Mouse (Mus musculus): Measurements from ENCODE around the gene Sun1. TPM values are rescaled to one million over a fixed set of nuclear protein-coding genes. Genes with fewer than 3 reads are reported as not detected.

Gene Sun1
- 41.7 and 42.1 TPM in 2 replicates for polyA plus RNA-seq (2015; fragmentation: Nextera tagmentation; extraction: Ambion mirVana)

DNA sequence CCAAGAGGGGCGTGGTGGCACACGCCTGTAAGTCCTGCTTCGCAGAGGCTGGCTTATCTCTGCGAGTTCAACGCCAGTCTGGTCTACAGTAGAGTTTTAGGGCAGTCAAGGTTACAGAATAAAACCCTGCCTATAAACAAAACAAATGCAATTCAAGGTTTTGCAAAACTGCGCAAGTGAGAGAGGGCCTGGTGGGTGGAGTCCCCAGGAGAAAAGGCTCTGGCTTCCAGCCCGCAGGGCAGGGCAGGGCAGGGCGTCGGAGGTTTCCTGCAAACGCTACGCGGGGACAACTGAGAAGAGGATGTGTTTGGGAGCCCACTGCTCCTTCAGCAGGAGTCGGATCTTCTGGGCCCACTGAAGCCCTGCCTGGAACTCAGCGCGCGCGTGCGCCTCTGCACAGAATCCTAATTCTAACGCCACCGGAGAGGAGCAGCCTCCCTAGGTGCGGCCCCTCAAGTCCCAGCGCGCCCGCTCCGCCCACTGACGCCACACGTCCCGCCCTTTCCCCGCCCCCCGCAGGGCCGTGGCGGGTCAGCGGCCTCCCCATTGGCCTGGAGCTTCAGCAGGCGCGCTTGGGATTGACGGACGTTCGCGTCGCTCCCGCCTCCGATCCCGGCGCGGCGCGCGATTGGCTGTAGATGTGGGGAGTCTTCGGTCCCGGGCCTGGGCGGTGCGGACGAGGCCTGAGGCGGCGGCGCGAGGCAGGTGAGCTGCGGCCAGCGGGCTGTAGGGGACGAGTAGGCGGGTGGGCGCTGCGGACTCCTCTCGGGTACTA lies at the start of gene Sun1:
Gene Sun1, plus strand, starts transcription at position 643 of the 775 bp plus-strand sequence.
- Histone ChIP-seq H3K9ac (replicated peaks) (peak within 1 kb of the TSS; percentile 77), H3K36me3 (no peaks in the 10 kb centered on the region), H3K27me3 (replicated peaks) (no peaks in the 10 kb centered on the region), H3K27ac (replicated peaks) (peak within 1 kb of the TSS; percentile 88), H3K4me1 (peaks cover 26% of the 10 kb centered on the region), H3K4me2 (peak within 1 kb of the TSS; percentile 82), H3K9me3 (replicated peaks) (no peaks in the 10 kb centered on the region), H3K4me3 (replicated peaks) (peak within 1 kb of the TSS; percentile 88)
- ATAC-seq (ENCODE audit: low FRiP score): peak; percentile 98
- WGBS: under 1% methylated on average over 61 of the region's 64 CpGs

DNA sequence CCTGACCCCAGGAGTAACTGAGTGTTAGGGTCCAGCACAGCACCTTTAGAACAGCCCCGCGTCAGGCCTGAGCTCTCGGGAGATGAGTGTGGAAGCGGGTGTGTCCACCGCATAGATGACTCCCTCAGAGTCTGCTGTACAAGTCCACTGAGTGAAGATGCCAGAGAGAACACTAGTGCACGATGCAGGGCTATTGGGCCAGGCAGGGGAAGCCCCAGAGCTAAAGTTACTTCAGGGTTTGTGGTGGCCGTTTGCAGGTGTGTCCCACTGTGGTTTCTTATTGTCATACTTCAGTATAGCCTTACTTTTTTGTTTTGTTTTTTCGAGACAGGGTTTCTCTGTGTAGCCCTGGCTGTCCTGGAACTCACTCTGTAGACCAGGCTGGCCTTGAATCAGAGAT lies 39.5 kb upstream of the Sun1 start:
- Histone ChIP-seq H3K4me3 (replicated peaks) (no peak overlapping the region), H3K4me2 (no peak overlapping the region), H3K9me3 (replicated peaks) (no peaks in the 10 kb centered on the region), H3K27ac (replicated peaks) (no peak overlapping the region), H3K9ac (replicated peaks) (no peak overlapping the region), H3K27me3 (replicated peaks) (no peaks in the 10 kb centered on the region), H3K36me3 (peaks cover 53% of the 10 kb centered on the region), H3K4me1 (no peaks in the 10 kb centered on the region)
- WGBS: 90% methylated on average over 8 of the region's 8 CpGs
- ATAC-seq (ENCODE audit: low FRiP score): no peak

DNA sequence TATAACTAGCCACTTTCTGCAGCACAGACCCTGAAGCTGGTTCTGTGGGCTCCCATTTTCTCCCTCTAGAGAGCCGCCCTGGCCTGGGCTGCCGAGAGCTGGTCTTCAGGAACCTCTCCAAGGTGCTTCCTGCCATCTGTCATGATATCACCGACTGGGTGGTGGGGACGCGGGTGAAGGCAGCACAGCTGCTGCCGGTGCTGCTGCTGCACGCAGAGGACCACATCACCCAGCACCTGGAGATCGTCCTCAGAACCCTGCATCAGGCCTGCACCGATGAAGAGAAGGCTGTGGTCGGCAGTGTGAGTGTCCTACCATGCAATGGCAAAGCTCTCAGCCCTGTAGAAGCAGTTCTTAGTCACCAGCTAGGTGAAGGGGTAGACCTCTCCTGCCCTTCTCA lies 38.8 kb upstream of the Sun1 start:
- Histone ChIP-seq H3K4me3 (replicated peaks) (no peak overlapping the region), H3K4me2 (no peak overlapping the region), H3K4me1 (no peaks in the 10 kb centered on the region), H3K27ac (replicated peaks) (no peak overlapping the region), H3K9ac (replicated peaks) (no peak overlapping the region), H3K9me3 (replicated peaks) (no peaks in the 10 kb centered on the region), H3K36me3 (peaks cover 54% of the 10 kb centered on the region), H3K27me3 (replicated peaks) (no peaks in the 10 kb centered on the region)
- WGBS: 90% methylated on average over 10 of the region's 10 CpGs
- ATAC-seq (ENCODE audit: low FRiP score): no peak

DNA sequence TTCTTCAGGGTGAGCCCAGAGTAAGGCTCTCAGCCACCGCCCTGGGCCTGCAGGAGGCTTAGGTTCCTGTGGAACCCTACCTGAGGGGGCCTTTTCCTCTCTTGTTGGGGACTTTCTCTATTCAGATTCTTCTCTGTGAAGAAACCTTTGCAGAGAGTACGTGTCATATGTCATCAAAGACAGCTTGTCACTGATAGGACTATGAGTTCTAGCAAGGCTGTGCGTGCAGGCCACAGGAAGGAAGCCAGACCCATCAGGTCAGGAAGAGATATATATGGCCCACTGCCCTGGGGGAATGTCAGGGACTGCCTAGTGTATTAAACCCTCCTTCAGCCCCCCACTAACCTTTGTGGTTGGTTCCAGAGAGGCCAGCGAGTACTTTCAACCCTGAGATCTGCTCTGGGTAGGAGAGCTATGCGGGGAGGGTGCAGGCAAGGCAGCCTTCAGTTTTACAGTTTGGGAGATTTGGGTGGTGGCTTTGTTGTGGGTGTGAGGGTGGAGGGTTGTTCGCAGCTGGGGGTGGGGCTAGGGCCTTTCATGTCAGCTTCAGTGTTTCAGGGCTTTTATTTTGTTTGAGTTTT lies 33.6 kb upstream of the Sun1 start:
- H3K27me3 ChIP-seq (replicated peaks): no peaks in the 10 kb centered on the region
- ATAC-seq (ENCODE audit: low FRiP score): no peak
- no peak overlapping the region for H3K4me2 ChIP-seq
- no peak overlapping the region for H3K4me3 ChIP-seq (replicated peaks)
- H3K27ac ChIP-seq (replicated peaks): no peak overlapping the region
- no peak overlapping the region for H3K9ac ChIP-seq (replicated peaks)
- WGBS: 92% methylated on average over 6 of the region's 6 CpGs
- no peaks in the 10 kb centered on the region for H3K9me3 ChIP-seq (replicated peaks)
- peaks cover 66% of the 10 kb centered on the region for H3K36me3 ChIP-seq
- no peaks in the 10 kb centered on the region for H3K4me1 ChIP-seq

DNA sequence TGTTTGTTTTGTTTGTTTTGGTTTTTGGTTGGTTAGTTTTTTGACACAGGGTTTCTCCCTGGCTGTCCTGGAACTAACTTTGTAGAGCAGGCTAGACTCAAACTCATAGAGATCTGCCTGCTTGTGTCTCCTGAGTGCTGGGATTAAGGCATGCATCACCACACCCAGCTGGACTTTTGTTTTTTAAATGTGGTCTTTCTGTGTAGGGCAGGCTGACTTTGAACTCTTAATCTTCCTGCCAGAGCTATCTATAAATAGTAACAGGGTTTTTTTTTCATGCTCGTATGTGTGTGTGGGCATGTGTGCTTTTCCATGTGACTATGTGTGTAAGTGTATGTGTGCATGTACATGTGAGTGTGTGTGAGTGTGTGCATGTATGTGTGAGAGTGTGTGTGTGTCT lies 32.9 kb upstream of the Sun1 start:
- H3K9ac ChIP-seq (replicated peaks): no peak overlapping the region
- H3K9me3 ChIP-seq (replicated peaks): no peaks in the 10 kb centered on the region
- WGBS: 75% methylated on average over 1 of the region's 1 CpGs
- no peaks in the 10 kb centered on the region for H3K4me1 ChIP-seq
- H3K4me2 ChIP-seq: no peak overlapping the region
- H3K27me3 ChIP-seq (replicated peaks): no peaks in the 10 kb centered on the region
- no peak overlapping the region for H3K4me3 ChIP-seq (replicated peaks)
- ATAC-seq (ENCODE audit: low FRiP score): no peak
- peaks cover 64% of the 10 kb centered on the region for H3K36me3 ChIP-seq
- no peak overlapping the region for H3K27ac ChIP-seq (replicated peaks)

DNA sequence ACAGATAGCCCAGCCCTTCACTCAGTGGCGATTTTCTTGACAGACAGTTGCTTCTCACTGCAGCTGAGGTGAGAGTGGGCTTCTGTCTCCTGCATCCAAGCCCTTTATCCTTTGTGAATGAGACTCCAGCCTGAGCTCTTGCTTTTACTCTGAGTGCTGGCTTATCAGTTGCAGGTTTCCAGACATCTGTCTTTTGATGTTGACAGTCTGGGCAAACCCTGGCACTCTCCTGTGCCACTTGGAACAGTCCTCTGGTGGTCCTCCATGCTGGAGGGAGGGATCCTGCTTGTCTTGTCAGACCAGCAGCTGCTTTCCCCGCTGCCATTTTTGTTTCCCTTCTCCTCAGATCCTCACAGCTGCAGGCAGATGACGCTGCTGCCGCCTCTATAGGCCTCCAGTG lies 28.5 kb upstream of the Sun1 start:
- no peak for ATAC-seq (ENCODE audit: low FRiP score)
- Histone ChIP-seq H3K9me3 (replicated peaks) (no peaks in the 10 kb centered on the region), H3K4me1 (peaks cover 21% of the 10 kb centered on the region), H3K4me2 (no peak overlapping the region), H3K4me3 (replicated peaks) (no peak overlapping the region), H3K27ac (replicated peaks) (no peak overlapping the region), H3K9ac (replicated peaks) (no peak overlapping the region), H3K27me3 (replicated peaks) (no peaks in the 10 kb centered on the region), H3K36me3 (peaks cover 38% of the 10 kb centered on the region)
- 97% methylated on average over 4 of the region's 4 CpGs for WGBS

DNA sequence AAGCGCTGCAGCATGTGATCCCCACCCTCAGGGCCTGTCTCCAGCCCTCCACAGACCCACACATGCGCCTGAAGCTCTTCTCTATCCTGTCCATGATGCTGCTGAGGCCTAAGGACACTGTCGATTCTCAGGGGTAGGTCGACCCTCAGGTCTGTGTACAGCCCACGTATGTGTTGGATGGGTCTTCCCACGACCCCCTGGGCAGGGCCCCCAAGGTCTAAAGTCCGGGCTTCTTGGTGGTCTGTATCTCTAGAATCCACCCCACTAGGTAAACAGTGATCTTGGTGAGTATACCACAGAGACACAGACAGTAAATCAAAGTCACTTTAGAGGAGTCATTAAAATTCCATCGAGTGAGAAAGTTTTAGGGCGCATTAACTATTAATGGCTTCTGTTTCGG lies 26.3 kb upstream of the Sun1 start:
- WGBS: 11% methylated on average over 10 of the region's 10 CpGs
- 0 out of 2 replicates have a peak, but pooled peaks have one; percentile 19 for ATAC-seq (ENCODE audit: low FRiP score)
- Histone ChIP-seq H3K9me3 (replicated peaks) (no peaks in the 10 kb centered on the region), H3K4me3 (replicated peaks) (no peak overlapping the region), H3K27ac (replicated peaks) (peak overlapping the region; percentile 14), H3K9ac (replicated peaks) (0 out of 2 replicates have a peak overlapping the region, but pooled peaks have one; percentile 10), H3K4me2 (no peak overlapping the region), H3K27me3 (replicated peaks) (no peaks in the 10 kb centered on the region), H3K4me1 (peaks cover 21% of the 10 kb centered on the region), H3K36me3 (peaks cover 47% of the 10 kb centered on the region)

DNA sequence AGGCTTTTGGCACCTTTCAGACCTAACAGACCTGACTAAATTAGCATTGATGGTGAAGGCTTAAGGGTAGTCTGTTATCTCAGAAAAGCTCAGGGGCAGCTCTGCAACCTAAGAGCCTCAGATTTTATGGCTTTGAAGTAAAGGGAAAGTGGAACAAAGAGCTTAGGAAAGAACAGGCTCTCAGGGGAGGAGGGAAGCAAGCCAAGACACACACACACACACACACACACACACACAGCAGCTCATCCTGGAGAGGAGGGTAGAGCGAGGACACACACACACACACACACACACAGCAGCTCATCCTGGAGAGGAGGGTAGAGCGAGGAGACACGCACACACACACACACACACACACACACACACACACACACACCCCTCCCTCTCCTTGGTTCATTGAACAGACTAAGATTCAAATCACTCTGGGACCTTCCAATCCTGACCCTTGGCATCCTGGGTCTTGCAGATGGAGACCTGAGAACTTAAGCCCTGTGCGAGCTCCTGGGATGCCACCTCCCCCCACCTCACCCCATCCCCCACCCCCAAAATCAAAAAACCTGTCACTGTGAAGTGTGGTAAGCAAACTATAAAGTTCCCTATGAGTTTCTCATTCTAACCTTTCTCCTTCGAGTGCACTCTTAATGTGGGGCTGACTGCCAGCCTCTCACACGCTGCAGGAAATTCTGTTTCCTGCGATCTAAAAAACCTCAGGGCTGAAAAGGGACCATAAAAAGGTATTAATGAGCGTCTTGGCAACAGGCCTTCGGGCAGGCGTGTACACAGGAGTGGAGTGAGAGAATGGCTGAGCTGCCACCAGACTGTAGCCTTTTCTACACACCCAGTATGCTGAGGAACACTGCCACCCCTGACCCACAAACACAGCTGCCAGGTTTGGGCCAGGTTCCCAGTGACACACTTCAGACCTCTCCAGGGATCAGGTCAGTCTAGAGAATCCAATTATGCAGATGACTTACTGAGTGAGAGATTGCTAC lies 25.6 kb upstream of the Sun1 start:
- Histone ChIP-seq H3K36me3 (peaks cover 53% of the 10 kb centered on the region), H3K27me3 (replicated peaks) (no peaks in the 10 kb centered on the region), H3K4me2 (no peak overlapping the region), H3K4me3 (replicated peaks) (no peak overlapping the region), H3K9me3 (replicated peaks) (no peaks in the 10 kb centered on the region), H3K4me1 (peaks cover 21% of the 10 kb centered on the region), H3K27ac (replicated peaks) (peak overlapping the region; percentile 14), H3K9ac (replicated peaks) (0 out of 2 replicates have a peak overlapping the region, but pooled peaks have one; percentile 10)
- peak; percentile 48 for ATAC-seq (ENCODE audit: low FRiP score)
- WGBS: 12% methylated on average over 10 of the region's 10 CpGs

DNA sequence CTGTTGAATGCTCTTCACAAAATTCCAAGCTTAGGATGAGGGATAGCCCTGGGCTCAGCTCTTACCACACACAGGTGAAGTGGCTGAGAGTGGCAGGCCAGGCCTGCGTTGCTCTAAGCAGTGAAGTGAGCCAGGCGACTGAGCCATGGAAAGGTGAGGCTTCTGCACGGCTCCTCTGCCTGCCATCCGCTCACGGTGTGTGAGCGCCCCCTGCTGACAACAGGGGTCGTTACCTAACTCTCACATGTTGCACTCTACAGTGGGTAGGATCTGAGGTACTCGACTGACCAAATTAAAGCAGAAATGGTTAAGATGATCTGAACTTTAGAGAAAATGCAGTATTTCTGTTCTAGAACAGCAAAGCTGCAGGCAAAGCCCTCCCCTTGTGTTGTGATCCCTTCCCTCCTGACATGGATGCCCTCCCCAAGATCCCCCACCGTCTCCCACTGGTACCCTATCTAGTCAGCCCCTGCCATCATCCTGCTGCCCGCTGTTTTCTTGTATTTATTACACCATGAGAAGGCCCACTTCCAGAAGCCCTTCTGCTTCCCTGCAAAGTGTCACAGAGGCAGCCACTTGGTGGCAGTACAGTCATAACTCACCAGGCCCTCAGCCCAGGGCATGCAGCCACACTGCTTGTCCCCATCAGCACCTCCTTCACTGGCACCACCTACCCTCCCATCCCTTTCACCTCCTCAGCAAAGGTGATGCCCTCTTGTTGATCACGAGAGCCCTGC lies 21.4 kb upstream of the Sun1 start:
- H3K36me3 ChIP-seq: peaks cover 55% of the 10 kb centered on the region
- no peak overlapping the region for H3K4me3 ChIP-seq (replicated peaks)
- H3K4me2 ChIP-seq: no peak overlapping the region
- 29% methylated on average over 11 of the region's 11 CpGs for WGBS
- H3K4me1 ChIP-seq: peaks cover 17% of the 10 kb centered on the region
- no peak overlapping the region for H3K27ac ChIP-seq (replicated peaks)
- no peak overlapping the region for H3K9ac ChIP-seq (replicated peaks)
- no peaks in the 10 kb centered on the region for H3K27me3 ChIP-seq (replicated peaks)
- H3K9me3 ChIP-seq (replicated peaks): no peaks in the 10 kb centered on the region
- peak; percentile 80; the same call in 1 of the 2 replicates for ATAC-seq (ENCODE audit: low FRiP score)

DNA sequence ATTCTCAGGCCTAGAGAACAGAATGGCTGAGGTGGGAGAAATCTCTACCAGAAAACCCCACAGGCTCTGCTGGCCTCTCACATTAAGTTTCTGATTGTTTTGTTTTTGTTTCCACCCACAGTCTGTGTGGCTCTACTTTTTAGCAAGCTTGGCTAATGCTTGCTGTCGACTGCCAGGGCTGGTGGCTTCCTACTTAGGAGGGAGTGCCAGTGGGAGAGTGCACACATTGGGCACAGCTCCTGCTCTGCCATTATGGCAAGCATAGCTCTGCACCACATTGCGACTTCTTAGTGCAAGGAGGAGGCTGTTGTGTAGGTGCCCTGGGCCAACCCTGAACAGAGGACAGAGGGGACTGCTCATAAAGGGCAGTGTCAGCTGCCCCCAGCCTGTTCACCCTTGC lies 17.3 kb upstream of the Sun1 start:
- Histone ChIP-seq H3K4me1 (peaks cover 10% of the 10 kb centered on the region), H3K4me2 (no peak overlapping the region), H3K36me3 (peaks cover 81% of the 10 kb centered on the region), H3K27ac (replicated peaks) (no peak overlapping the region), H3K9me3 (replicated peaks) (no peaks in the 10 kb centered on the region), H3K9ac (replicated peaks) (no peak overlapping the region), H3K27me3 (replicated peaks) (no peaks in the 10 kb centered on the region), H3K4me3 (replicated peaks) (no peak overlapping the region)
- ATAC-seq (ENCODE audit: low FRiP score): no peak
- WGBS: 87% methylated on average over 2 of the region's 2 CpGs

DNA sequence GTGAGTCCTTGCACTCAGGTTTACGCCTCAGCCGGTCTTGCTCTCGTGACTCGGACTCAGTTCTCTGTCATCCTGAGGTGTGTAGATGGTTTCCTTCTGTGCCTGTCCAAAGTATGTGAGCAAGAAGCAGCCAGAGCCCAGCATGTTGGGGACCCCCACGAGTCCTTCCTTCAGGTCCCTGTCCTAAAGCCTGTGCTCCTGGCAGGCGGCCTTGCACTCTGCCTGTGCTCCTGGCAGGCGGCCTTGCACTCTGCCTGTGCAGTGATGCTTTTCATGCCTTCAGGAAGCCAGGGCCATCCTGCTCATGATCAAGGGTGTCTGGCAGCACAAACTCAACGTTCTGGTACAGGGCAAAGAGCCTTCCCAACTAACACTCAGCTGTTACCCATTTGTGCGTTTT lies 16.8 kb upstream of the Sun1 start:
- H3K36me3 ChIP-seq: peaks cover 76% of the 10 kb centered on the region
- ATAC-seq (ENCODE audit: low FRiP score): no peak
- no peak overlapping the region for H3K4me2 ChIP-seq
- H3K27ac ChIP-seq (replicated peaks): no peak overlapping the region
- no peak overlapping the region for H3K9ac ChIP-seq (replicated peaks)
- no peak overlapping the region for H3K4me3 ChIP-seq (replicated peaks)
- no peaks in the 10 kb centered on the region for H3K27me3 ChIP-seq (replicated peaks)
- no peaks in the 10 kb centered on the region for H3K9me3 ChIP-seq (replicated peaks)
- 94% methylated on average over 9 of the region's 9 CpGs for WGBS
- peaks cover 10% of the 10 kb centered on the region for H3K4me1 ChIP-seq

Measured in neural tube, embryonic 15.5 days (tissue).